Mouse (Mus musculus) lung, postnatal 14 days (tissue): ENCODE results near the gene Mrpl20.
A peak's percentile ranks its signal among the peaks of the same experiment; 100 is the strongest.

Experiments used
- DNase-seq: peaks from one replicate; pipeline ENCODE4 v3.0.0; 2021

Gene Mrpl20

DNA sequence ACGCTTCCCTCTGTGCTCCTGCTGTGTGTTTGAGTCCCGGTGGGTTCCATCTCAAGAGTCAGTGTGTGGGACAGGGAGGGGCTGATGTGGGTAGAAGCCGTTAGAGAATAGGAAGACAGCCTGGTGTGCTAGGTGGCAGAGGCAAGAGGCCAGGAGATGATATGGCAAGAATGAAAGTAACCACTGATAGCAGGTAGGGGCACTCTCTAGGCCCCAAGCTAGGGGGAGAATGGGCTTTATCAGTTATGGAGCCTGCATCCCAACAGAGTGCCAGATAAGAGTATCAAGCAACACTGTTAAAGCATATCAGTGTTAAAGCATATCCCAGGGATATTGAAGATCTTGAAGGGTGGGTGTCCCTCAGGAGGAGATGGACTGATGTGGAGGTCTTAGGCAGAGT is 54.2 kb downstream of the Mrpl20 start:
- DNase-seq: no peak

DNA sequence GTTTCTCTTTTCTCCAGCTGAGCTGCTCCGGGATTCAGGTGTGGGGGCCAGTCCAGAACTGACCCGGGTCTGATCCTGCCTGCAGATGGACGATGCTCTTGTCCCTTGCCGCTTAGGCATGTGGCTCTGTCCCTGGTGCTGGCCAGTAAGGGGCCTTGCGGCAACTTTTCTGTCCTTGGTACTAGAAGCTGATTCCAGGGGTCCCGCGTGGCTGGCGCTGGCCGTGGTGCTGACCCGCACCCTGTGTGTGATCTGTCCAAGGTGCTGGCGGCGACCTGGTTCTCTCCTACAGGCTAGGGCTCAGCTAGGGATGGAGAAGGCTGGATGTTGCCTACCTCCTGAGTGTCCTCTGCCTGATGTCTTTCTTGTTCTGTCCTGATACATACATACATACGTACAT is 56.6 kb downstream of the Mrpl20 start:
- peak; percentile 51 for DNase-seq
